Mouse (Mus musculus) lung, postnatal 0 days (tissue): ENCODE measurements around the gene Gm5105. TPM values are rescaled to one million over a fixed set of nuclear protein-coding genes. Genes with fewer than 3 reads are reported as not detected.

ENCODE experiments used
- ATAC-seq: fragments of 200-750 bp; cut with Nextera tagmentation; 2 replicates; pipeline ENCODE4 v1.8.0; 2017; ENCODE audit warnings: moderate library complexity
- DNase-seq: peaks from one replicate; pipeline ENCODE4 v3.0.0-alpha.2; 2016; ENCODE audit warnings: low spot score
- H3K27ac ChIP-seq: fragments of 300-500 bp; sonication (generic); 2 replicates; pipeline ENCODE4 v1.5.1; 2014; ENCODE audit warnings: antibody characterized with exemption, mild to moderate bottlenecking, low read length, mixed read lengths
- H3K27me3 ChIP-seq: fragments of 300-500 bp; sonication (generic); replicated peaks from 2 replicates; pipeline ENCODE4 v1.6.1; 2014; ENCODE audit warnings: low read length, mixed read lengths; ENCODE audit not compliant: insufficient read depth
- H3K36me3 ChIP-seq: fragments of 300-500 bp; sonication (generic); 2 replicates; pipeline ENCODE4 v1.6.1; 2014; ENCODE audit warnings: low read length, mixed read lengths; ENCODE audit not compliant: insufficient read depth
- H3K4me1 ChIP-seq: fragments of 300-500 bp; sonication (generic); 2 replicates; pipeline ENCODE4 v1.6.1; 2014; ENCODE audit warnings: antibody characterized with exemption, low read depth, low read length, mixed read lengths; ENCODE audit not compliant: insufficient read depth
- H3K4me2 ChIP-seq: fragments of 300-500 bp; sonication (generic); replicated peaks from 2 replicates; pipeline ENCODE4 v1.6.1; 2014; ENCODE audit warnings: low read depth, mild to moderate bottlenecking, low read length, moderate library complexity, mixed read lengths
- H3K4me3 ChIP-seq: fragments of 300-500 bp; sonication (generic); 2 replicates; pipeline ENCODE4 v1.5.1; 2014; ENCODE audit warnings: low read depth, low read length
- H3K9ac ChIP-seq: fragments of 300-500 bp; sonication (generic); replicated peaks from 2 replicates; pipeline ENCODE4 v1.6.1; 2014; ENCODE audit warnings: low read depth, mild to moderate bottlenecking
- H3K9me3 ChIP-seq: fragments of 300-500 bp; sonication (generic); 2 replicates; pipeline ENCODE4 v1.6.1; 2016; ENCODE audit warnings: low read length, mixed read lengths
- CTCF ChIP-seq: IDR thresholded peaks from 2 replicates; pipeline ENCODE4 v1.5.1; 2016; ENCODE audit warnings: antibody characterized with exemption, mild to moderate bottlenecking
- EP300 ChIP-seq: IDR thresholded peaks from 2 replicates; pipeline ENCODE4 v1.6.1; 2016; ENCODE audit warnings: antibody characterized with exemption, mild to moderate bottlenecking, control low read depth
- WGBS: fragments of 180-500 bp; shearing (Covaris S2); extraction: QIAGEN DNeasy Blood & Tissue Kit; methylation state at CpG from one replicate; pipeline ENCODE4 v1.1.7; 2014; 5-methylcytosine and 5-hydroxymethylcytosine counted together
- polyA plus RNA-seq: library from polyadenylated mRNA; unstranded; fragments of >200 nt; fragmentation: Nextera tagmentation; extraction: Ambion mirVana; gene quantifications from 2 replicates; pipeline ENCODE4 v1.2.1, GENCODE M21; 2015

The Gm5105 gene
- polyA plus RNA-seq = 0.07 and 0.12 TPM in 2 replicates

- Histone ChIP-seq H3K4me1 (no peaks in the 10 kb centered on the region), H3K4me3 (no peak within 1 kb of the TSS), H3K9ac (no peak within 1 kb of the TSS), H3K36me3 (no peaks in the 10 kb centered on the region), H3K9me3 (no peaks in the 10 kb centered on the region), H3K27me3 (no peaks in the 10 kb centered on the region), H3K4me2 (no peak within 1 kb of the TSS), H3K27ac (no peak within 1 kb of the TSS)
- ATAC-seq (no peak), DNase-seq (no peak)
- WGBS = 93% methylated on average over 12 of the region's 12 CpGs
- TF ChIP-seq CTCF (no peak), EP300 (no peak)
Measured at GRCm38 (mm10) chr3:138067288-138067687, at the start of gene Gm5105. Gm5105 (minus strand) TSS chr3:138067388.

- H3K27ac ChIP-seq = no peak overlapping the region
- H3K27me3 ChIP-seq = no peaks in the 10 kb centered on the region
- no peaks in the 10 kb centered on the region for H3K36me3 ChIP-seq
- H3K4me1 ChIP-seq = no peaks in the 10 kb centered on the region
- no peak overlapping the region for H3K9ac ChIP-seq
- H3K9me3 ChIP-seq = no peaks in the 10 kb centered on the region
- DNase-seq (no peak), ATAC-seq (no peak)
- no peak overlapping the region for H3K4me2 ChIP-seq
- TF ChIP-seq EP300 = no peak
- TF ChIP-seq CTCF = no peak
- 86% methylated on average over 4 of the region's 4 CpGs for WGBS
- no peak overlapping the region for H3K4me3 ChIP-seq
Measured at GRCm38 (mm10) chr3:138116871-138117270, 49.7 kb upstream of the Gm5105 start.

GRCm38 (mm10) chr3:138114106-138114505 is 46.9 kb upstream of the Gm5105 start:
- DNase-seq (no peak), ATAC-seq (no peak)
- no peaks in the 10 kb centered on the region for H3K4me1 ChIP-seq
- no peak overlapping the region for H3K27ac ChIP-seq
- no peaks in the 10 kb centered on the region for H3K9me3 ChIP-seq
- no peaks in the 10 kb centered on the region for H3K36me3 ChIP-seq
- TF ChIP-seq CTCF (no peak), EP300 (no peak)
- no peak overlapping the region for H3K4me3 ChIP-seq
- no peaks in the 10 kb centered on the region for H3K27me3 ChIP-seq
- no peak overlapping the region for H3K4me2 ChIP-seq
- H3K9ac ChIP-seq = no peak overlapping the region
- 84% methylated on average over 17 of the region's 17 CpGs for WGBS

- Histone ChIP-seq H3K4me1 (no peaks in the 10 kb centered on the region), H3K27me3 (no peaks in the 10 kb centered on the region), H3K4me2 (no peak overlapping the region), H3K4me3 (no peak overlapping the region), H3K27ac (no peak overlapping the region), H3K9ac (no peak overlapping the region), H3K36me3 (no peaks in the 10 kb centered on the region), H3K9me3 (no peaks in the 10 kb centered on the region)
- TF ChIP-seq EP300 (no peak), CTCF (no peak)
- no peak for DNase-seq
- ATAC-seq = no peak
- 88% methylated on average over 19 of the region's 19 CpGs for WGBS
Measured at GRCm38 (mm10) chr3:138110910-138111782, 44.0 kb upstream of the Gm5105 start.

- H3K36me3 ChIP-seq = no peaks in the 10 kb centered on the region
- H3K27me3 ChIP-seq = no peaks in the 10 kb centered on the region
- no peak for ATAC-seq
- no peak overlapping the region for H3K4me3 ChIP-seq
- no peak overlapping the region for H3K27ac ChIP-seq
- no peak for TF ChIP-seq EP300
- TF ChIP-seq CTCF = no peak
- 87% methylated on average over 10 of the region's 10 CpGs for WGBS
- H3K4me1 ChIP-seq = no peaks in the 10 kb centered on the region
- H3K9me3 ChIP-seq = no peaks in the 10 kb centered on the region
- DNase-seq = no peak
- no peak overlapping the region for H3K9ac ChIP-seq
- H3K4me2 ChIP-seq = no peak overlapping the region
Measured at GRCm38 (mm10) chr3:138106887-138107286, 39.7 kb upstream of the Gm5105 start.

- no peak for ATAC-seq
- TF ChIP-seq CTCF (no peak), EP300 (no peak)
- Histone ChIP-seq H3K4me2 (no peak overlapping the region), H3K4me3 (no peak overlapping the region), H3K9ac (no peak overlapping the region), H3K27ac (no peak overlapping the region), H3K9me3 (no peaks in the 10 kb centered on the region), H3K36me3 (no peaks in the 10 kb centered on the region), H3K27me3 (no peaks in the 10 kb centered on the region), H3K4me1 (no peaks in the 10 kb centered on the region)
- no peak for DNase-seq
- 54% methylated on average over 5 of the region's 5 CpGs for WGBS
Measured at GRCm38 (mm10) chr3:138105056-138105455, 37.9 kb upstream of the Gm5105 start.
